Mouse (Mus musculus): ENCODE measurements around the gene Tcp11. TPM values are rescaled to one million over a fixed set of nuclear protein-coding genes. Genes with fewer than 3 reads are reported as not detected.

Gene Tcp11
- total and polyA plus RNA-seq, 3 experiments = 0.50 to 0.82 TPM; not detected in 1

GRCm38 (mm10) chr17:28084964-28085363 lies 4.5 kb upstream of the Tcp11 start:
- H3K36me3 ChIP-seq (ENCODE audit: control insufficient read depth in 1 of 2, insufficient read depth in 2 of 2, low read length in 2 of 2) = peaks cover 0 to 3% of the 10 kb centered on the region in 2 experiments; a peak in 2 of 4 replicates
- H3K4me1 ChIP-seq (ENCODE audit: control insufficient read depth in 1 of 2, insufficient read depth in 2 of 2, low read length in 2 of 2) = peaks cover 0 to 16% of the 10 kb centered on the region in 2 experiments; a peak in 2 of 4 replicates
- H3K9ac ChIP-seq (ENCODE audit: control insufficient read depth, low read depth, low read length, poor library complexity, severe bottlenecking) = peak overlapping the region; percentile 78
- no peaks in the 10 kb centered on the region for H3K9me3 ChIP-seq (replicated peaks; ENCODE audit: insufficient read depth, low read length)
- TF ChIP-seq TBP (IDR thresholded peaks at IDR 0.05; ENCODE audit: low read depth, low read length) (peak; percentile 53; the same call in 1 of the 2 replicates), NELFE (IDR thresholded peaks at IDR 0.05; ENCODE audit: low read depth, low read length) (no peak), POLR2AphosphoS5 (IDR thresholded peaks at IDR 0.05; ENCODE audit: borderline replicate concordance, low read depth, low read length) (no peak), RAD21 (IDR thresholded peaks at IDR 0.05; ENCODE audit: low read depth, low read length) (peak; percentile 80), MAZ (IDR thresholded peaks at IDR 0.05; ENCODE audit: low read depth, low read length) (peak; percentile 95), HCFC1 (IDR thresholded peaks at IDR 0.05; ENCODE audit: low read depth, low read length) (no peak), EP300 (IDR thresholded peaks at IDR 0.05; ENCODE audit: low read depth in 1 of 2, low read length in 2 of 2) (no peak), ZC3H11A (IDR thresholded peaks at IDR 0.05; ENCODE audit: low read depth, low read length) (peak; percentile 56), SMC3 (IDR thresholded peaks at IDR 0.05; ENCODE audit: low read depth, low read length) (peak; percentile 80), POLR2AphosphoS2 (IDR thresholded peaks at IDR 0.05; ENCODE audit: low read length) (no peak), CTCF (IDR thresholded peaks at IDR 0.05 in 2 of 3, conservative IDR thresholded peaks at IDR 0.05 in 1 of 3; ENCODE audit: control insufficient read depth in 1 of 3, insufficient read depth in 1 of 3, low read depth in 2 of 3, low read length in 3 of 3, poor library complexity in 1 of 3, severe bottlenecking in 1 of 3) (peak; percentile 85 to 98 (median 95)), ELF1 (IDR thresholded peaks at IDR 0.05; ENCODE audit: low read depth, low read length) (no peak), MYB (IDR thresholded peaks at IDR 0.05; ENCODE audit: low read depth, low read length) (no peak), GABPA (IDR thresholded peaks at IDR 0.05; ENCODE audit: low read depth, low read length) (no peak)
- no peaks in the 10 kb centered on the region for H3K27me3 ChIP-seq (ENCODE audit: control insufficient read depth in 1 of 2, insufficient read depth in 2 of 2, low read length in 2 of 2)
- DNase-seq (ENCODE audit: low read depth, low spot score) = peak; percentile 90
- peak overlapping the region; percentile 29; the same call in 1 of the 2 replicates for H3K27ac ChIP-seq (ENCODE audit: control insufficient read depth, low read depth, low read length)
- no peaks in the 10 kb centered on the region; the same call in 1 of the 2 replicates for H3K79me2 ChIP-seq (ENCODE audit: control insufficient read depth, insufficient read depth, low read length, poor library complexity)
- peak overlapping the region; percentile 52 to 54 for H3K4me3 ChIP-seq (ENCODE audit: control insufficient read depth in 1 of 2, insufficient read depth in 1 of 2, low read depth in 2 of 2, low read length in 2 of 2)

GRCm38 (mm10) chr17:28084395-28084905 lies 4.0 kb upstream of the Tcp11 start:
- DNase-seq (ENCODE audit: low read depth, low spot score) = no peak
- H3K36me3 ChIP-seq (ENCODE audit: control insufficient read depth in 1 of 2, insufficient read depth in 2 of 2, low read length in 2 of 2) = peaks cover 0 to 3% of the 10 kb centered on the region in 2 experiments; a peak in 2 of 4 replicates
- no peaks in the 10 kb centered on the region; the same call in 1 of the 2 replicates for H3K79me2 ChIP-seq (ENCODE audit: control insufficient read depth, insufficient read depth, low read length, poor library complexity)
- H3K9me3 ChIP-seq (replicated peaks; ENCODE audit: insufficient read depth, low read length) = no peaks in the 10 kb centered on the region
- TF ChIP-seq KAT2A (conservative IDR thresholded peaks at IDR 0.05; ENCODE audit: low read depth, low read length) (no peak), GATA1 (IDR thresholded peaks at IDR 0.05; ENCODE audit: low read depth, low read length) (no peak), JUND (IDR thresholded peaks at IDR 0.05; ENCODE audit: low read depth, low read length) (no peak), NRF1 (IDR thresholded peaks at IDR 0.05; ENCODE audit: insufficient read depth, low read depth, low read length, poor library complexity, severe bottlenecking) (no peak), TCF12 (IDR thresholded peaks at IDR 0.05; ENCODE audit: low read depth, low read length) (no peak), ZMIZ1 (IDR thresholded peaks at IDR 0.05; ENCODE audit: low read depth, low read length) (no peak), POLR2A (IDR thresholded peaks at IDR 0.05; ENCODE audit: control insufficient read depth in 1 of 2, insufficient read depth in 1 of 2, low read depth in 1 of 2, low read length in 2 of 2, poor library complexity in 1 of 2) (no peak), RCOR1 (IDR thresholded peaks at IDR 0.05; ENCODE audit: low read depth, low read length) (no peak), MXI1 (IDR thresholded peaks at IDR 0.05; ENCODE audit: low read depth, low read length) (no peak), SMC3 (IDR thresholded peaks at IDR 0.05; ENCODE audit: low read depth, low read length) (no peak)
- H3K4me3 ChIP-seq (ENCODE audit: control insufficient read depth in 1 of 2, insufficient read depth in 1 of 2, low read depth in 2 of 2, low read length in 2 of 2) = no peak overlapping the region
- no peaks in the 10 kb centered on the region for H3K27me3 ChIP-seq (ENCODE audit: control insufficient read depth in 1 of 2, insufficient read depth in 2 of 2, low read length in 2 of 2)
- H3K4me1 ChIP-seq (ENCODE audit: control insufficient read depth in 1 of 2, insufficient read depth in 2 of 2, low read length in 2 of 2) = peaks cover 0 to 16% of the 10 kb centered on the region in 2 experiments; a peak in 2 of 4 replicates
- H3K9ac ChIP-seq (ENCODE audit: control insufficient read depth, low read depth, low read length, poor library complexity, severe bottlenecking) = no peak overlapping the region
- H3K27ac ChIP-seq (ENCODE audit: control insufficient read depth, low read depth, low read length) = no peak overlapping the region
